Mouse (Mus musculus) hindbrain, embryonic 16.5 days (tissue): ENCODE results near the gene Mgp. TPM values are rescaled to one million over a fixed set of nuclear protein-coding genes. Genes with fewer than 3 reads are reported as not detected.

ENCODE experiments used
- ATAC-seq: fragments of 200-750 bp; cut with Nextera tagmentation; 2 replicates; pipeline ENCODE4 v1.8.0; 2017; ENCODE audit warnings: moderate TSS enrichment, moderate library complexity
- H3K27ac ChIP-seq: fragments of 300-500 bp; sonication (generic); 2 replicates; pipeline ENCODE4 v1.5.1; 2014; ENCODE audit warnings: low read depth, mild to moderate bottlenecking, control low read depth, low read length, moderate library complexity
- H3K27me3 ChIP-seq: fragments of 300-500 bp; sonication (generic); replicated peaks from 2 replicates; pipeline ENCODE4 v1.6.1; 2014; ENCODE audit warnings: low read length; ENCODE audit not compliant: control insufficient read depth, insufficient read depth
- H3K36me3 ChIP-seq: fragments of 300-500 bp; sonication (generic); 2 replicates; pipeline ENCODE4 v1.6.1; 2014; ENCODE audit warnings: mild to moderate bottlenecking, low read length, moderate library complexity, mixed read lengths; ENCODE audit not compliant: control insufficient read depth, insufficient read depth
- H3K4me1 ChIP-seq: fragments of 300-500 bp; sonication (generic); 2 replicates; pipeline ENCODE4 v1.6.1; 2014; ENCODE audit warnings: low read depth, low read length; ENCODE audit not compliant: control insufficient read depth, insufficient read depth
- H3K4me2 ChIP-seq: fragments of 300-500 bp; sonication (generic); 2 replicates; pipeline ENCODE4 v1.6.1; 2014; ENCODE audit warnings: mild to moderate bottlenecking, low read length, control low read depth, moderate library complexity
- H3K4me3 ChIP-seq: fragments of 300-500 bp; sonication (generic); 2 replicates; pipeline ENCODE4 v1.5.1; 2014; ENCODE audit warnings: mild to moderate bottlenecking, low read length, control low read depth, moderate library complexity
- H3K9ac ChIP-seq: fragments of 300-500 bp; sonication (generic); 2 replicates; pipeline ENCODE4 v1.6.1; 2014; ENCODE audit warnings: low read depth, mild to moderate bottlenecking, control low read depth, low read length, moderate library complexity
- H3K9me3 ChIP-seq: fragments of 300-500 bp; sonication (generic); 2 replicates; pipeline ENCODE4 v1.6.1; 2014; ENCODE audit warnings: mild to moderate bottlenecking, low read length, moderate library complexity; ENCODE audit not compliant: control insufficient read depth
- WGBS: fragments of 180-500 bp; shearing (Covaris S2); extraction: QIAGEN DNeasy Blood & Tissue Kit; methylation state at CpG from one replicate; pipeline ENCODE4 v1.1.7; 2014; 5-methylcytosine and 5-hydroxymethylcytosine counted together
- polyA plus RNA-seq: library from polyadenylated mRNA; unstranded; fragments of >200 nt; fragmentation: Nextera tagmentation; extraction: Ambion mirVana; gene quantifications from 2 replicates; pipeline ENCODE4 v1.2.1, GENCODE M21; 2015

The Mgp gene
- polyA plus RNA-seq, 1 experiment from 2014 or later, result 31.5 TPM

- H3K9ac ChIP-seq, result no peak overlapping the region
- WGBS, result 84% methylated on average over 8 of the region's 8 CpGs
- H3K4me3 ChIP-seq, result no peak overlapping the region
- no peak overlapping the region for H3K4me2 ChIP-seq
- no peaks in the 10 kb centered on the region for H3K27me3 ChIP-seq
- no peak overlapping the region for H3K27ac ChIP-seq
- no peak for ATAC-seq
- H3K4me1 ChIP-seq, result no peaks in the 10 kb centered on the region
- H3K9me3 ChIP-seq, result no peaks in the 10 kb centered on the region
- no peaks in the 10 kb centered on the region for H3K36me3 ChIP-seq
These were observed 17.2 kb downstream of the Mgp start for GRCm38 (mm10) chr6:136858420-136858819.

- WGBS, result 70% methylated on average over 11 of the region's 11 CpGs
- no peaks in the 10 kb centered on the region for H3K9me3 ChIP-seq
- no peak overlapping the region for H3K4me2 ChIP-seq
- H3K4me3 ChIP-seq, result no peak overlapping the region
- no peak overlapping the region for H3K9ac ChIP-seq
- H3K36me3 ChIP-seq, result no peaks in the 10 kb centered on the region
- ATAC-seq, result no peak
- H3K27me3 ChIP-seq, result no peaks in the 10 kb centered on the region
- no peak overlapping the region for H3K27ac ChIP-seq
- no peaks in the 10 kb centered on the region for H3K4me1 ChIP-seq
These were observed 17.8 kb downstream of the Mgp start for GRCm38 (mm10) chr6:136857873-136858260.

GRCm38 (mm10) chr6:136857186-136857872 lies 18.3 kb downstream of the Mgp start, which contains the start of gene Art4:
Gene Art4 (minus strand): TSS chr6:136857733.
- H3K27me3 ChIP-seq, result no peaks in the 10 kb centered on the region
- no peaks in the 10 kb centered on the region for H3K4me1 ChIP-seq
- no peaks in the 10 kb centered on the region for H3K36me3 ChIP-seq
- H3K4me3 ChIP-seq, result no peak within 1 kb of the TSS
- H3K9ac ChIP-seq, result no peak within 1 kb of the TSS
- ATAC-seq, result no peak
- no peak within 1 kb of the TSS for H3K27ac ChIP-seq
- no peak within 1 kb of the TSS for H3K4me2 ChIP-seq
- H3K9me3 ChIP-seq, result no peaks in the 10 kb centered on the region
- 79% methylated on average over 18 of the region's 18 CpGs for WGBS

GRCm38 (mm10) chr6:136856071-136856636 lies 19.5 kb downstream of the Mgp start:
- H3K9me3 ChIP-seq, result no peaks in the 10 kb centered on the region
- H3K4me2 ChIP-seq, result no peak overlapping the region
- no peaks in the 10 kb centered on the region for H3K4me1 ChIP-seq
- no peak overlapping the region for H3K4me3 ChIP-seq
- H3K36me3 ChIP-seq, result no peaks in the 10 kb centered on the region
- no peak overlapping the region for H3K9ac ChIP-seq
- no peaks in the 10 kb centered on the region for H3K27me3 ChIP-seq
- ATAC-seq, result no peak
- 74% methylated on average over 14 of the region's 14 CpGs for WGBS
- H3K27ac ChIP-seq, result no peak overlapping the region

GRCm38 (mm10) chr6:136855183-136855582 lies 20.4 kb downstream of the Mgp start:
- H3K4me1 ChIP-seq, result no peaks in the 10 kb centered on the region
- WGBS, result 84% methylated on average over 2 of the region's 2 CpGs
- no peaks in the 10 kb centered on the region for H3K27me3 ChIP-seq
- no peak overlapping the region for H3K4me2 ChIP-seq
- H3K9me3 ChIP-seq, result no peaks in the 10 kb centered on the region
- ATAC-seq, result no peak
- H3K4me3 ChIP-seq, result no peak overlapping the region
- no peaks in the 10 kb centered on the region for H3K36me3 ChIP-seq
- H3K27ac ChIP-seq, result no peak overlapping the region
- H3K9ac ChIP-seq, result no peak overlapping the region

- ATAC-seq, result no peak
- no peaks in the 10 kb centered on the region for H3K4me1 ChIP-seq
- no peak overlapping the region for H3K27ac ChIP-seq
- 89% methylated on average over 11 of the region's 11 CpGs for WGBS
- H3K36me3 ChIP-seq, result no peaks in the 10 kb centered on the region
- H3K9me3 ChIP-seq, result no peaks in the 10 kb centered on the region
- H3K4me3 ChIP-seq, result no peak overlapping the region
- no peak overlapping the region for H3K9ac ChIP-seq
- no peak overlapping the region for H3K4me2 ChIP-seq
- no peaks in the 10 kb centered on the region for H3K27me3 ChIP-seq
These were observed 21.3 kb downstream of the Mgp start for GRCm38 (mm10) chr6:136854361-136854781.

DNA sequence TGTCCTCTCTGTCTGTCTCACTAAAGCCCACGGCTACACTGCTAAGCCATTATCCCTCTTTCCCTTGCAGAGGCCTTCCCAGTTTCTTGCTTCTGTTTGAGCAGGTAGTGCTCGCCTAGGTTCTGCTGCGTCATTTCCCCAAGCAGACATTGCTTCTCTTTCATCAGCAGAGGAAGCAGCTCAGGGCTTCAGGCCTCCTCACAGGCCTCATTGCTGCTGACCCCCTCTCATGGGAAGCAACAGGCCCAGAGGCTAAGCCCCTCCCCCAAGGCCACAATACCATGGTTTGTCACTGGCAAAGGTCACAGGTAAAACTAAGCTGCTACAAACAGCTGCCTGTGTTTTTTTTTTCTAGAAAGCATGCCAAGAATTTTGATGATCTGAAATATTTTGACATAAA lies 22.9 kb downstream of the Mgp start:
- Histone ChIP-seq H3K4me2 (no peak overlapping the region), H3K36me3 (no peaks in the 10 kb centered on the region), H3K4me1 (no peaks in the 10 kb centered on the region), H3K9ac (no peak overlapping the region), H3K27ac (no peak overlapping the region), H3K27me3 (no peaks in the 10 kb centered on the region), H3K9me3 (no peaks in the 10 kb centered on the region), H3K4me3 (no peak overlapping the region)
- WGBS, result 60% methylated on average over 3 of the region's 3 CpGs
- ATAC-seq, result no peak

DNA sequence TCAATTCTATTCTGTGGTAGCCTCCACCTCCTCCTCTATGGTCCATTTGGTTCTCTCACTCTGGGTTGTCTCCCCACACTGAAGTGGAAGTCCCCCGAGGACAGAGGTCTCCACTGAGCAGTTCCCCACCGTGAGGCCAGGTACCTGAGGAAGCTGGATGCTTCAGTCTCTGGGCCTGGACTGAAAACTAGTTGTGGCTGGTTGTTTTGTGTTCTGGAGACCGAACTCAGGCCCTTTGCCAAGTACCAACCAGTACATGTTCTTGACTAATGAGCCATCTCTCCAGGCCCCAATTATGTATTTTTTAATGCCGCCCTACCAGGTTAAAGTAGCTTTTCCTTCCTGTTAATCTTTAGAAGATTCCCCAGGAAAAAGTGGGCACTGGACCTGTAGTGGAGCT lies 23.3 kb downstream of the Mgp start:
- ATAC-seq, result no peak
- no peak overlapping the region for H3K4me3 ChIP-seq
- H3K36me3 ChIP-seq, result no peaks in the 10 kb centered on the region
- no peak overlapping the region for H3K27ac ChIP-seq
- H3K4me2 ChIP-seq, result no peak overlapping the region
- H3K9ac ChIP-seq, result no peak overlapping the region
- H3K27me3 ChIP-seq, result no peaks in the 10 kb centered on the region
- 77% methylated on average over 4 of the region's 4 CpGs for WGBS
- H3K9me3 ChIP-seq, result no peaks in the 10 kb centered on the region
- no peaks in the 10 kb centered on the region for H3K4me1 ChIP-seq

DNA sequence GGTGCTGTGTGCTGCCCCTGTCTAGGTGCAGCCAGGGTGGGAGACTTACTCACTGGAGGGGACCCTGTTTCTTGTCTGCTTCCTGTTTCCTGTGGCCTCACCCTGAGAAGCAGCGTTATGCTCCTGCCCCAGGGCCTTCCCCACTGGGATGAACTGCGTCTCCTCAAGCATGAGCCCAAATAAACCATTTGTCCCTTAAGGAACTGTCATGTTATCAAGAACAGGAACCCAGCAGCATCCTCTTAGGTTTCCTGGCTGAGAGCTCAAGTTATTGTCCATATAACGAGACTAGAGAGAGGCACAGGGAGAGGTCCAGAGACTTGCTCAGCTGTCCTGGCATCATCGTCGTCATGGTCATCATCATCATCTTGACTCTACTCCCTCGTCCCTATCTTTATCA lies 25.4 kb downstream of the Mgp start:
- H3K36me3 ChIP-seq, result no peaks in the 10 kb centered on the region
- H3K9ac ChIP-seq, result no peak overlapping the region
- H3K27ac ChIP-seq, result no peak overlapping the region
- no peak overlapping the region for H3K4me3 ChIP-seq
- no peak overlapping the region for H3K4me2 ChIP-seq
- ATAC-seq, result no peak
- H3K9me3 ChIP-seq, result no peaks in the 10 kb centered on the region
- whole genome bisulfite sequencing, result 80% methylated on average over 6 of the region's 6 CpGs
- H3K27me3 ChIP-seq, result no peaks in the 10 kb centered on the region
- no peaks in the 10 kb centered on the region for H3K4me1 ChIP-seq
